Mouse (Mus musculus): ENCODE measurements at regions not wholly inside any gene's neighbourhood (a gene's known extent, or its start where the extent isn't known, plus 50 kb on each side); places are given as distances from the start of the nearest gene placed in this dataset.

DNA sequence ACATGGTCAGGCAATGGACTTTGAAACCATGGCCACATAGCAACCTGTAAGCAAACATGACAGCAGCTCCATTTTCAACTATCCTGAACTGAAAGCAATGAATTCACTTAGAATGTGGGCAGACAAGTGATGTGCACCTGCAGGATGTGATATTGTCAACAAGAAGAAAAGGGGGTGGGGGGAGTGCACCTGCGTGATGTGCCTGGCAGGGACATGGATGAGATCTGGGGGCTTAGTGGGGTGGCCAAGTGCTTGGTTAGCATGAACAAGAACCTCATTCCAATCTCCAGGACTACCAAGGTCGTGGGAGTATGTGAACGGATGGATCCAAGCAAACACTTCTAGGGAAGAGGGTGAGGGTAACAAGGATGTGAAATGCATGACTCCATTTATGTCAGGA lies 453.1 kb upstream of the Hs6st1 start:
- no peaks in the 10 kb centered on the region for H3K27me3 ChIP-seq (replicated peaks; ENCODE audit: control insufficient read depth, insufficient read depth, low read length)
- H3K9me3 ChIP-seq (ENCODE audit: control insufficient read depth, low read length) = no peaks in the 10 kb centered on the region
- WGBS = 78% methylated on average over 3 of the region's 3 CpGs
- no peak overlapping the region for H3K4me3 ChIP-seq (ENCODE audit: low read length)
- no peak overlapping the region for H3K4me2 ChIP-seq (ENCODE audit: low read depth, low read length)
- no peak for ATAC-seq
- no peak overlapping the region for H3K27ac ChIP-seq (ENCODE audit: low read length)
- H3K36me3 ChIP-seq (ENCODE audit: control insufficient read depth, insufficient read depth, low read length) = no peaks in the 10 kb centered on the region
- H3K4me1 ChIP-seq (ENCODE audit: control insufficient read depth, insufficient read depth, low read length) = no peaks in the 10 kb centered on the region
- H3K9ac ChIP-seq (ENCODE audit: low read depth, low read length) = no peak overlapping the region

DNA sequence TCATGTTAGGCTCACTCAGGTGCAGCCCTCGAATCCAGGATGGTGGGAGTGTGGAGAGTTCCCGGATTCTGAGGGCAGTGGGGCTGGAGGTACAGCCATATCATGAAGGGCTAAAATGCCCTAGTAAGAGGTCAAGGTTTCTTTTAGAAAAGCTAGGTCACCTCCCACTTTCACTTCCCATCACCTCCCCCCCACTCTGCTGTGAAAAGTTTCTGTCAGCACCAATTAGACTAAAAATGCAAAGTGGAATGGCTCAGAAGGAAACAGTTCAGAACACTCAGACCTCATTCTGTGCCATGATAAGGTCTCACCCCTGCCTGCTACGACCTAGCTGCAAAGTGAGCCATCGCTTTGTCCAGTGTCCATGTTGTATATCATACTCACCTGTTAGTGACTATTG lies 448.7 kb upstream of the Hs6st1 start:
- Histone ChIP-seq H3K4me2 (ENCODE audit: low read depth, low read length) (no peak overlapping the region), H3K9me3 (ENCODE audit: control insufficient read depth, low read length) (no peaks in the 10 kb centered on the region), H3K9ac (ENCODE audit: low read depth, low read length) (no peak overlapping the region), H3K27me3 (replicated peaks; ENCODE audit: control insufficient read depth, insufficient read depth, low read length) (no peaks in the 10 kb centered on the region), H3K4me3 (ENCODE audit: low read length) (no peak overlapping the region), H3K36me3 (ENCODE audit: control insufficient read depth, insufficient read depth, low read length) (no peaks in the 10 kb centered on the region), H3K27ac (ENCODE audit: low read length) (no peak overlapping the region), H3K4me1 (ENCODE audit: control insufficient read depth, insufficient read depth, low read length) (no peaks in the 10 kb centered on the region)
- ATAC-seq = no peak
- WGBS = 86% methylated on average over 4 of the region's 4 CpGs

DNA sequence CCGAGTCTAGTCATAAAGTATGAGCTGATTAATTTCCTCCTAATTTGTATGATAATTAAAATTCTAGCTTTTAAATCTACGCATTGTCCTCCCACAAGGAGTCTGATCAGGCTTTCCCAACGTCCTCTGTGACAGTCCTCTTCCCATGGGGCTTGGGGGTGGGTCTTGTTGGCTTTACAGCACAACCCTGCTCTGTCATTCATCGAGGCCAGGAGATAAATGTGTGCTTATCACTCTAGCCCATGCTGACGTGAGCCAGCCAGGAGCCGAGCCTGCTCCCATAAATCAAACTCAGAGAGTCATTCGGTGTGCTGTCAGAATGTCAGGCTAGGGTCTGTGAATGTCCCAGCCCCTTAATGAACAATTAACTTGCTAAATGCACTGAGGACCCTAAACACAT lies 425.6 kb upstream of the Hs6st1 start:
- ATAC-seq = peak; percentile 80
- 24% methylated on average over 7 of the region's 7 CpGs for WGBS

DNA sequence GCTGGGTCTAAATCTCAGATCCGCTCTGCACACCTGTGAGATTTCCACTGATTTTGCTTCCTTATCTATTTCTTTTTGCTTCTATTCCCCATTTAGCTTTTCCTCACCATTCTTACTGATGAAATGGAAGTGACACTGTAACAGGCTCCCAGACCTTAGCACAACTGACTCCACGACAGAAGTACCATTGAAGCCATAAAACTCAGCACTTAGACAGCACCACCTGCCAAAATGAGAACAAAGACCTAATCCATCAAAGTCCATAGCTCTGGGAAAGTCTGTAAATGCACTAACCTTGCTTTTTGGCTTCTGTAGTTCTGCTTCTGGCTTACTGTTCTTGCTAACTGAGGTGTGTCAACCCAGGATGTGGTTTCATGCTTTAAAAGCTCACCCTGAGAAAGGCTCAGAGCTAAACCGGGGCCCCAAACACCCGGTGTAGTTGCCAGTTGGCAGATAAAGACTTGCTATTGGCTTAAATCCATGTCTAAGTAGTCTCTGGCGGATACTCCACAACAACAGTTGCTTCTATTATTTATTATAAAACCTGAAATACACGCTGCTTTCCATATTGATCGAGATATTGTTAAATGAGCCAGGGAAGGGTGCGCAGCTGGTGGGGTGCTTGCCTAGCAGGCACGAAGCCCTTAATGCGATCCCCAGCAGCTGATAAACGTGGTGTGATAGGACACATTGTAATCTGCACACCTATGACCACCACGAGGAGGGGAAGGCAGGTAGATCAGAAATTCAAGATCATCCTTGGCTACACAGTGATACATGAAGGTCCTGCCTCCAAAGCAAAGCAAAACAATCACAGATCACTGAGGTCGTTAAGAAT lies 414.9 kb upstream of the Hs6st1 start:
- Histone ChIP-seq H3K27me3 (replicated peaks; ENCODE audit: control insufficient read depth, insufficient read depth, low read length) (no peaks in the 10 kb centered on the region), H3K36me3 (ENCODE audit: control insufficient read depth, insufficient read depth, low read length) (no peaks in the 10 kb centered on the region), H3K27ac (ENCODE audit: low read length) (no peak overlapping the region), H3K4me1 (ENCODE audit: control insufficient read depth, insufficient read depth, low read length) (no peaks in the 10 kb centered on the region), H3K9ac (ENCODE audit: low read depth, low read length) (no peak overlapping the region), H3K4me3 (ENCODE audit: low read length) (no peak overlapping the region), H3K9me3 (ENCODE audit: control insufficient read depth, low read length) (no peaks in the 10 kb centered on the region), H3K4me2 (ENCODE audit: low read depth, low read length) (no peak overlapping the region)
- WGBS = 73% methylated on average over 13 of the region's 13 CpGs
- no peak for ATAC-seq

More for the DNA sequence above, 425.6 kb upstream of the Hs6st1 start:
- H3K27ac ChIP-seq (ENCODE audit: low read length) = no peak overlapping the region
- no peak overlapping the region for H3K4me3 ChIP-seq (ENCODE audit: low read length)
- no peaks in the 10 kb centered on the region for H3K9me3 ChIP-seq (ENCODE audit: control insufficient read depth, low read length)
- no peaks in the 10 kb centered on the region for H3K36me3 ChIP-seq (ENCODE audit: control insufficient read depth, insufficient read depth, low read length)
- H3K4me1 ChIP-seq (ENCODE audit: control insufficient read depth, insufficient read depth, low read length) = no peaks in the 10 kb centered on the region
- no peak overlapping the region for H3K9ac ChIP-seq (ENCODE audit: low read depth, low read length)
- H3K4me2 ChIP-seq (ENCODE audit: low read depth, low read length) = no peak overlapping the region
- H3K27me3 ChIP-seq (replicated peaks; ENCODE audit: control insufficient read depth, insufficient read depth, low read length) = no peaks in the 10 kb centered on the region

DNA sequence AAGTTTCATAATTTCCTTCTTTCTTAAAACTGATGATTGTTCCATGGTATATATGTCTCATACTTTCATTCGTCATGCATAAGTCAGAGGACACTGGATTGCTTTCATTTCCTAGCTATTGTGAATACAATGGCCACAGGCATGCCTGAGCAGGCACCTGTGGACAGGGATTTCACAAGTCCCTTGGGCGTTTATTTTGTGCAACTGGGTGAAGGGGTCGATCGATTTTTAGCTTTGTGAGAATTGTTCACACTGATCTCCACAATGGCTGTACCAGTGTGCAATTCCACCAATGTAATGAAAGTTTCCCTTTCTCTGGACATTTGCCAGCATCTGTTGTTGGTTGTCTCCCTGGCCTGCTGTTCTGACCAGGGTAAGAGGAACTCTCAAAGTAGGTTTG lies 405.2 kb upstream of the Hs6st1 start:
- H3K9me3 ChIP-seq (ENCODE audit: control insufficient read depth, low read length) = no peaks in the 10 kb centered on the region
- H3K4me3 ChIP-seq (ENCODE audit: low read length) = no peak overlapping the region
- H3K27ac ChIP-seq (ENCODE audit: low read length) = no peak overlapping the region
- no peak overlapping the region for H3K9ac ChIP-seq (ENCODE audit: low read depth, low read length)
- no peak overlapping the region for H3K4me2 ChIP-seq (ENCODE audit: low read depth, low read length)
- ATAC-seq = no peak
- H3K27me3 ChIP-seq (replicated peaks; ENCODE audit: control insufficient read depth, insufficient read depth, low read length) = no peaks in the 10 kb centered on the region
- no peaks in the 10 kb centered on the region for H3K36me3 ChIP-seq (ENCODE audit: control insufficient read depth, insufficient read depth, low read length)
- WGBS = 86% methylated on average over 4 of the region's 4 CpGs
- no peaks in the 10 kb centered on the region for H3K4me1 ChIP-seq (ENCODE audit: control insufficient read depth, insufficient read depth, low read length)

DNA sequence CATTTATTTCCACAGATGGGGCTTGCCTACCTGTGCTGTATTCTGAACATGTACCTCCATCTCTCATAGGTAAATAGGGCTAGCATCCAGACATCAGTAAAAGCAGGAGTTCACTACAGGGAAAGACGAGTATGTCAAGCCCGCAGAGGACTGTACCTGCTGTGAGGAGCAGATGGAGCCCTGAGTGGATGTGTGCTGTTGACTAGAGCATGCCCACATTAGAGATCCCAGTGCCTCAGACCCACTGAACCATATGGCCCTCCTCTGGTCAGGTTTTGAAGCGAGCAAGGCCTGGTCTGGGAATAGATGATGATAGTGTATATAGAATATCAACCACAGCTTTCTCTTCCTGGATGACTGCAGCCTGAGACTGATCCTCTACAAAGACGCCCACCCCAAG lies 394.7 kb upstream of the Hs6st1 start:
- no peak overlapping the region for H3K4me3 ChIP-seq (ENCODE audit: low read length)
- no peaks in the 10 kb centered on the region for H3K4me1 ChIP-seq (ENCODE audit: control insufficient read depth, insufficient read depth, low read length)
- H3K27ac ChIP-seq (ENCODE audit: low read length) = no peak overlapping the region
- H3K9me3 ChIP-seq (ENCODE audit: control insufficient read depth, low read length) = no peaks in the 10 kb centered on the region
- H3K27me3 ChIP-seq (replicated peaks; ENCODE audit: control insufficient read depth, insufficient read depth, low read length) = no peaks in the 10 kb centered on the region
- 84% methylated on average over 4 of the region's 4 CpGs for WGBS
- no peak overlapping the region for H3K4me2 ChIP-seq (ENCODE audit: low read depth, low read length)
- no peaks in the 10 kb centered on the region for H3K36me3 ChIP-seq (ENCODE audit: control insufficient read depth, insufficient read depth, low read length)
- ATAC-seq = no peak
- H3K9ac ChIP-seq (ENCODE audit: low read depth, low read length) = no peak overlapping the region

DNA sequence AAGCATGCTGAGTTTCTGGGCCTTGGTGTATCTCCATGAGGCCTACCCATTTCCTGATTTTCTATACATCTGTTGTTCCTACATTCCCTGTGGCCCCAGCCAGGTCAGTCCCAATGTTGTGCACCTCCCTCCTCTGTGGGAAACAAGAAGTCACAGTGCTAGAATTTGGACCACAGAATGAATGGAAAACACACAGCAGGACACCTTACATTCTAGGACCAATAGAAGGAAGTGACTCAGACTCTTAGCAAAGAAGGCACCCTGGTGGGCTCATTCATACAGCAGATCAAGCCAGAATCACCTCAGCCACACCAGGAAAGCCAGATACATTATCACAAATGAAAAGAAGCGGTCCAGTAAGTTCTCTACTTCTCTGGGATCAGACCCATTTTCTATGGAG lies 394.2 kb upstream of the Hs6st1 start:
- Histone ChIP-seq H3K27me3 (replicated peaks; ENCODE audit: control insufficient read depth, insufficient read depth, low read length) (no peaks in the 10 kb centered on the region), H3K9ac (ENCODE audit: low read depth, low read length) (no peak overlapping the region), H3K4me2 (ENCODE audit: low read depth, low read length) (no peak overlapping the region), H3K4me3 (ENCODE audit: low read length) (no peak overlapping the region), H3K9me3 (ENCODE audit: control insufficient read depth, low read length) (no peaks in the 10 kb centered on the region), H3K36me3 (ENCODE audit: control insufficient read depth, insufficient read depth, low read length) (no peaks in the 10 kb centered on the region), H3K4me1 (ENCODE audit: control insufficient read depth, insufficient read depth, low read length) (no peaks in the 10 kb centered on the region), H3K27ac (ENCODE audit: low read length) (no peak overlapping the region)
- 92% methylated on average over 1 of the region's 1 CpGs for WGBS
- no peak for ATAC-seq

DNA sequence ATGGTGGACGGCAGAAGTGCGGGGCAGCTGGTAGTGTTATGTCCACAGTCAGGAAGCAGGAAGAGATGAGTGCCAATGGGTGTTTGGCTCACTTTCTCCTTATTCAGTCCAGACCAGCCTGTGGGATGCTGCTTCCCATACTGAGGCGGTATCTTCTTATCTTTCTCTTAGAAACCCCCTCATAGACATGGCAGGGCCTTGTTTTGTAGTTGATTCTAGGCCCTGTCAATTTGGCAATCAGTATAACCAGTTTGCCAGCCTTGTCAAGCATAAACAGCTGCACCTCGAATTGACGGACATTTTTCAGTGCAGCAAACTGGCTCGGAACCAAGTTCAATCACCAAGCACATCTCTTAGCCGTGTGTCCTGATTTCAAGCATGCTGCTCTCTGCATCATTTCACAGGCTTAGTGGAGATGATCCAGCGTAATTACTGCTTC lies 385.7 kb upstream of the Hs6st1 start:
- Histone ChIP-seq H3K4me3 (ENCODE audit: low read length) (no peak overlapping the region), H3K9ac (ENCODE audit: low read depth, low read length) (no peak overlapping the region), H3K9me3 (ENCODE audit: control insufficient read depth, low read length) (no peaks in the 10 kb centered on the region), H3K4me1 (ENCODE audit: control insufficient read depth, insufficient read depth, low read length) (no peaks in the 10 kb centered on the region), H3K36me3 (ENCODE audit: control insufficient read depth, insufficient read depth, low read length) (no peaks in the 10 kb centered on the region), H3K27ac (ENCODE audit: low read length) (no peak overlapping the region), H3K27me3 (replicated peaks; ENCODE audit: control insufficient read depth, insufficient read depth, low read length) (no peaks in the 10 kb centered on the region), H3K4me2 (ENCODE audit: low read depth, low read length) (no peak overlapping the region)
- ATAC-seq = no peak
- 75% methylated on average over 8 of the region's 8 CpGs for WGBS

DNA sequence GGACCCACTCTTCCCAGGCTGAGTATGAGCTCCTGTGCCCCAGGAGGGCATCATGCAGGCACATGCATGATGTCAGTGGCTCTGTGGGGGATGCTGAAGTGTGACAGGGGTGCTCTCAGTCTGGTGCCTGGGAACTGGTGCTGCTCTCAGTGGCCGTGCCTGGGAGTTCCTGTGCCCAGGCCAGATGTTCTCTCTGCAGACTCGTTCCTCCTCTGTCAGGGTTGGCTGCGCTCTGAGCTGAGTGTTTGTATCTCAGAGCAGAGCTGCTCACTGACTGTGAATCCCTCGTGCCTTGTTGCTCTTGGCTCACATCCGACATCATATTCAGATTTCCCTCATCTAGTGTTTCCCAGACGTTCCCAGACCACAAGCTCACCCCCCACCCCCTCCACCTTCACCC lies 382.5 kb upstream of the Hs6st1 start:
- Histone ChIP-seq H3K9ac (ENCODE audit: low read depth, low read length) (no peak overlapping the region), H3K9me3 (ENCODE audit: control insufficient read depth, low read length) (no peaks in the 10 kb centered on the region), H3K4me3 (ENCODE audit: low read length) (no peak overlapping the region), H3K27ac (ENCODE audit: low read length) (no peak overlapping the region), H3K36me3 (ENCODE audit: control insufficient read depth, insufficient read depth, low read length) (no peaks in the 10 kb centered on the region), H3K4me1 (ENCODE audit: control insufficient read depth, insufficient read depth, low read length) (no peaks in the 10 kb centered on the region), H3K4me2 (ENCODE audit: low read depth, low read length) (no peak overlapping the region), H3K27me3 (replicated peaks; ENCODE audit: control insufficient read depth, insufficient read depth, low read length) (no peaks in the 10 kb centered on the region)
- ATAC-seq = no peak
- WGBS = 49% methylated on average over 6 of the region's 6 CpGs

DNA sequence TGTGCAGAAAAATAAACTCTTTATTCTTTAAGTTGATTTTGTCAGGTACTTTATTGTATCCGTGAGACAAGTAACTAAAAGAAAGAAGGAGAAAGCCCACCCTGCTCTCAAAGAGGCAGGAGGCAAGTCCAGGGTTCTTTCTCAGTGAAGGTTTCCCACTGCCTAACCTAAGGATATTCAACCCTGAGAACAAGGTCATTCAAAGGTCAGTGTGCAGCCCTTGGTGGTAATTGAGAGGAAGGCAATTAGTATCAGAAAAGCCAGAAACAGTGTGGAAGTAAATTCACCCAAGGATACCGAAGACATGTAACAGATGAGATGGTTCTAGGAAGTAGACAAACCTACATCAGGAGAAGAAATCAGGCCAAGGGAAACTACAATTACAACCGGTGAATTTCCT lies 373.9 kb upstream of the Hs6st1 start:
- H3K4me1 ChIP-seq (ENCODE audit: control insufficient read depth, insufficient read depth, low read length) = no peaks in the 10 kb centered on the region
- H3K9ac ChIP-seq (ENCODE audit: low read depth, low read length) = no peak overlapping the region
- no peak overlapping the region for H3K27ac ChIP-seq (ENCODE audit: low read length)
- no peak overlapping the region for H3K4me2 ChIP-seq (ENCODE audit: low read depth, low read length)
- no peak for ATAC-seq
- no peaks in the 10 kb centered on the region for H3K36me3 ChIP-seq (ENCODE audit: control insufficient read depth, insufficient read depth, low read length)
- no peaks in the 10 kb centered on the region for H3K27me3 ChIP-seq (replicated peaks; ENCODE audit: control insufficient read depth, insufficient read depth, low read length)
- no peak overlapping the region for H3K4me3 ChIP-seq (ENCODE audit: low read length)
- peaks cover 3% of the 10 kb centered on the region; the same call in 1 of the 2 replicates for H3K9me3 ChIP-seq (ENCODE audit: control insufficient read depth, low read length)
- 53% methylated on average over 3 of the region's 3 CpGs for WGBS
